Mouse (Mus musculus): ENCODE measurements around the gene Rhbdf1. TPM values are rescaled to one million over a fixed set of nuclear protein-coding genes. Genes with fewer than 3 reads are reported as not detected.

The Rhbdf1 gene
- polyA plus RNA-seq, 1 experiment: 52.3 TPM

DNA sequence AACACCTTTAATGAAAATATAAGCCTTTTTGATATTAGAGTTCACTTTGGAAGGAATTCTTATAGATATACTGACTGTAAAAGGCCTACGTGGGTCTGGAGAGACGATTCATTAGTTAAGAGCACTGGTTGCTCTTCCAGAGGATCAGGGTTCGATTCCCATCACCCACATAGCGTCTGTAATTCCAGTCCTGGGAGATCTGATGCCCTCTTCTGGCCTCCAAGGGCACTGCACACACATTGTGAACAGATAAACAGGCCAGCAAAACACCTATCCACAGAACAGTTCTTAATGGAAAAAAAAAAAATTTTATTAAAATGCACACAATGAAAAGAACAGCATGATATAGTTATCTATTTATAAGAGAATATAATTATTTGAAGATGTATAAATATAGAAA is 34.8 kb downstream of the Rhbdf1 start:
- Histone ChIP-seq H3K27me3 (ENCODE audit: control insufficient read depth, insufficient read depth, low read length) (no peaks in the 10 kb centered on the region), H3K4me3 (ENCODE audit: extremely low read depth, insufficient read depth, insufficient read length) (no peak overlapping the region), H3K36me3 (ENCODE audit: control insufficient read depth, insufficient read depth, low read length) (no peaks in the 10 kb centered on the region), H3K27ac (ENCODE audit: insufficient read depth, low read length) (no peak overlapping the region), H3K4me1 (ENCODE audit: control insufficient read depth, insufficient read depth, insufficient read length) (no peaks in the 10 kb centered on the region)
- WGBS: 93% methylated on average over 4 of the region's 4 CpGs
- TF ChIP-seq POLR2A (IDR thresholded peaks at IDR 0.05; ENCODE audit: low read depth, low read length): no peak
- TF ChIP-seq CTCF (IDR thresholded peaks at IDR 0.05; ENCODE audit: extremely low read depth, insufficient read depth, insufficient read length, insufficient replicate concordance): no peak
- DNase-seq (ENCODE audit: low read depth in 1 of 2, low spot score in 2 of 2): no peak

GRCm38 (mm10) chr11:32186031-32186430 is 36.1 kb downstream of the Rhbdf1 start:
- H3K36me3 ChIP-seq (ENCODE audit: control insufficient read depth, insufficient read depth, low read length): no peaks in the 10 kb centered on the region
- H3K4me3 ChIP-seq (ENCODE audit: extremely low read depth, insufficient read depth, insufficient read length): no peak overlapping the region
- DNase-seq (ENCODE audit: low read depth in 1 of 2, low spot score in 2 of 2): no peak
- no peaks in the 10 kb centered on the region for H3K4me1 ChIP-seq (ENCODE audit: control insufficient read depth, insufficient read depth, insufficient read length)
- 88% methylated on average over 3 of the region's 3 CpGs for WGBS
- no peak overlapping the region for H3K27ac ChIP-seq (ENCODE audit: insufficient read depth, low read length)
- H3K27me3 ChIP-seq (ENCODE audit: control insufficient read depth, insufficient read depth, low read length): no peaks in the 10 kb centered on the region
- TF ChIP-seq POLR2A (IDR thresholded peaks at IDR 0.05; ENCODE audit: low read depth, low read length): no peak
- TF ChIP-seq CTCF (IDR thresholded peaks at IDR 0.05; ENCODE audit: extremely low read depth, insufficient read depth, insufficient read length, insufficient replicate concordance): no peak

DNA sequence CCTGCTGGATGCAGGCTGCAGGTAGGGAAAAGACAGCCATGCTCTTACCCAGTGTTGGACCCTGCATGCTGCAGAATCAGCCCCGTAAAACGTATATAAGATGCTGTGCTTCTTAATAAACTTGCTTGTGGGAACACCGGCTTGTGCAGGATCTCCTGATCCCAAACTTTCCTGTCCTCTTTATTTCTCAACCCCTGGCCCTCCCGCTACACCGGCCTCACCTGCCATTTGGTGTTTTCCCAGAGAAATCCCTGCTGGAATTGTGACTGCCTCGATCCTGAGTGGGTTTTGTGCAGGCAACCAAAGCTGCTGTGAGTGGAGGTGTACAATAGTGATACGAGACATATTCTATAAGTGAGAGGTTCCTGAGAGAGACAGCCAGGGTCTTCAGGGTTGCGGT is 37.6 kb downstream of the Rhbdf1 start:
- 93% methylated on average over 8 of the region's 8 CpGs for WGBS
- no peaks in the 10 kb centered on the region for H3K27me3 ChIP-seq (ENCODE audit: control insufficient read depth, insufficient read depth, low read length)
- no peaks in the 10 kb centered on the region for H3K36me3 ChIP-seq (ENCODE audit: control insufficient read depth, insufficient read depth, low read length)
- H3K27ac ChIP-seq (ENCODE audit: insufficient read depth, low read length): no peak overlapping the region
- TF ChIP-seq POLR2A (IDR thresholded peaks at IDR 0.05; ENCODE audit: low read depth, low read length): no peak
- TF ChIP-seq CTCF (IDR thresholded peaks at IDR 0.05; ENCODE audit: extremely low read depth, insufficient read depth, insufficient read length, insufficient replicate concordance): no peak
- no peaks in the 10 kb centered on the region for H3K4me1 ChIP-seq (ENCODE audit: control insufficient read depth, insufficient read depth, insufficient read length)
- DNase-seq (ENCODE audit: low read depth in 1 of 2, low spot score in 2 of 2): no peak
- no peak overlapping the region for H3K4me3 ChIP-seq (ENCODE audit: extremely low read depth, insufficient read depth, insufficient read length)

DNA sequence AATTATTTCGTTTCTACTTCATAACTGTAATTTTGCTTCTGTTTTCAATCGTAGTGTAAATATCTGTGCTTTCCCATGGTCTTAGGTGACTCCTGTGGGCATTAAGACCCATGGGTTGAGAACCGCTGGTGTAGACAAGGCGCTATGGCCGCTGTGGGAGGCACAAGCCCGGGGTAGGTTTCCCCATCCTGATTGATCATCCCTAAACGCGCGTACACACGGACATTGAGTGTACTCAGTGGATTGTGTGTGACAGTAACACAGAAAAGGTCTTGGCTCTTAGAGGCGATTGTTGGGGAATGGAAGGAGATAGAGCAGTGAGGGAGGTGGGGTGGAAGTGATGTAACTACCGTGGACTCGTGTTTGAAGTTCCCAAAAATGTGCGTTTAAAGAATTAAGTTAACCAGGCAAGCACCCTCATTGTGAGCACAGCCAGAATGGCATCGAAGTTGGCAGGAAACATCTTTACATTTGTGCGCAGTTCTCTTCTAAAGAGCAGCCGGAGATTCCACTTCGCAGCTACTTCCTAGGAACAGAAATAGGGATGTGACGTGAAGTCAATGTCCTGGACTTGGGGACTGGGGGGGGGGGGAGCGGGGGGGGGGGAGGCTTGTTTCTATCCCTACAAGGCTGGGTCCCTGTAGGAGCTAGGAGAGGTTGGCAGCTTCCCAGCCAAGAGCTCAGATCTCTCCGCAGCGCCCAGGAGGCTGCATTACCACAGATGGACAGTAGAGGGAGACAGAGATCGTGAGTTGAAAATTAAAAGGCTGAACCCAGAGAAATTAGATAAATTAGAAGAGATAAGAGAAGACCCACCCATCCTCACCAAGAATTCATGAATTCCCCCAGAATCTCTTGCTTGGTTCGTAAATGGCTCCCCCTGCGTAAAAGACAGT is 39.9 kb downstream of the Rhbdf1 start:
- DNase-seq (ENCODE audit: low read depth in 1 of 2, low spot score in 2 of 2): peak in 1 of 2 experiments; percentile 65
- Histone ChIP-seq H3K27me3 (ENCODE audit: control insufficient read depth, insufficient read depth, low read length) (no peaks in the 10 kb centered on the region), H3K4me1 (ENCODE audit: control insufficient read depth, insufficient read depth, insufficient read length) (no peaks in the 10 kb centered on the region), H3K36me3 (ENCODE audit: control insufficient read depth, insufficient read depth, low read length) (no peaks in the 10 kb centered on the region), H3K4me3 (ENCODE audit: extremely low read depth, insufficient read depth, insufficient read length) (no peak overlapping the region), H3K27ac (ENCODE audit: insufficient read depth, low read length) (no peak overlapping the region)
- TF ChIP-seq CTCF (IDR thresholded peaks at IDR 0.05; ENCODE audit: extremely low read depth, insufficient read depth, insufficient read length, insufficient replicate concordance): peak; percentile 83; the same call in 1 of the 2 replicates
- TF ChIP-seq POLR2A (IDR thresholded peaks at IDR 0.05; ENCODE audit: low read depth, low read length): no peak
- WGBS: 47% methylated on average over 25 of the region's 25 CpGs

DNA sequence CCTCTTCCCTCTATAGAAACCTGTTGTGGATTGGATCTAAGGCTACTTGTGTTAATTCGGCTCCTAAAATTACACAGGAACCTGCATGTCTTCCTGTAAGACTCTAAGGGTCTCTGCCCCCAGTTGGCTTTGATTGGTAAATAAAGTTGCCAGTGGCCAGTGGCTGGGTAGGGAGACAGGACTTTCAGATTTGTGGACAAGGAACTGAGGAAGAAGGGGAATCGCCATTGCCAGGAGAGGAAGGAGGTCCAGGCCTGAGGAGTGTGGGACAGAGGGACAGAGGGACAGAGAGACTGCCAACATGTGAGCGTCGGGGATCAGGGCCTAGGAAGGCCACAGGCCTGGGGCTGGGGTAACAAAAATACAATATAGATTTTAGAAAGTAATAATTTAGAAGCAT is 40.9 kb downstream of the Rhbdf1 start:
- Histone ChIP-seq H3K27me3 (ENCODE audit: control insufficient read depth, insufficient read depth, low read length) (no peaks in the 10 kb centered on the region), H3K27ac (ENCODE audit: insufficient read depth, low read length) (no peak overlapping the region), H3K36me3 (ENCODE audit: control insufficient read depth, insufficient read depth, low read length) (no peaks in the 10 kb centered on the region), H3K4me1 (ENCODE audit: control insufficient read depth, insufficient read depth, insufficient read length) (no peaks in the 10 kb centered on the region), H3K4me3 (ENCODE audit: extremely low read depth, insufficient read depth, insufficient read length) (no peak overlapping the region)
- DNase-seq (ENCODE audit: low read depth in 1 of 2, low spot score in 2 of 2): no peak
- TF ChIP-seq CTCF (IDR thresholded peaks at IDR 0.05; ENCODE audit: extremely low read depth, insufficient read depth, insufficient read length, insufficient replicate concordance) (no peak), POLR2A (IDR thresholded peaks at IDR 0.05; ENCODE audit: low read depth, low read length) (no peak)
- WGBS: 89% methylated on average over 4 of the region's 4 CpGs

- no peak overlapping the region for H3K4me3 ChIP-seq (ENCODE audit: extremely low read depth, insufficient read depth, insufficient read length)
- H3K27ac ChIP-seq (ENCODE audit: insufficient read depth, low read length): no peak overlapping the region
- no peak for DNase-seq (ENCODE audit: low read depth in 1 of 2, low spot score in 2 of 2)
- WGBS: 88% methylated on average over 1 of the region's 1 CpGs
- H3K4me1 ChIP-seq (ENCODE audit: control insufficient read depth, insufficient read depth, insufficient read length): no peaks in the 10 kb centered on the region
- no peaks in the 10 kb centered on the region for H3K27me3 ChIP-seq (ENCODE audit: control insufficient read depth, insufficient read depth, low read length)
- no peaks in the 10 kb centered on the region for H3K36me3 ChIP-seq (ENCODE audit: control insufficient read depth, insufficient read depth, low read length)
- TF ChIP-seq CTCF (IDR thresholded peaks at IDR 0.05; ENCODE audit: extremely low read depth, insufficient read depth, insufficient read length, insufficient replicate concordance): no peak
- TF ChIP-seq POLR2A (IDR thresholded peaks at IDR 0.05; ENCODE audit: low read depth, low read length): no peak
Measured at GRCm38 (mm10) chr11:32178506-32178905, 43.6 kb downstream of the Rhbdf1 start.

DNA sequence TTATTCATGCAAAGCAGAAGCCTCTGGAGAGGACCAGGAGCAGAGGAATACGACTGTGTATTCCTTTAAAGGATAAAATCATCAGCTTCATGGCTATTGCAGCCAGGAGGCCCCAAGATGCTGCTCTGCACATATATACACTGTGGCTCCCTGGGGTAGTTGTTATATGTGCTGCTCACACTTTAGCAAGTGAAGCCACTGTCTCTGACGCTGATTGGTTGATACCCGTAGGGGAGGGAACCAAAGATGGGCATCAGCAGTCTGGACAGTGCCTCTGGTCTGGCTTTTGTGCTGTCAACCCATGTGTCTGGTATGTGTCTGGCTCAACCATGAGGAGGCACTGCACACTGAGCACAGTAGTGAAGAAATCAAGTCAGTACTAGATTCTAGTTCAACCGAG is 55.4 kb downstream of the Rhbdf1 start:
- Histone ChIP-seq H3K27me3 (ENCODE audit: control insufficient read depth, insufficient read depth, low read length) (no peaks in the 10 kb centered on the region), H3K27ac (ENCODE audit: insufficient read depth, low read length) (no peak overlapping the region), H3K36me3 (ENCODE audit: control insufficient read depth, insufficient read depth, low read length) (no peaks in the 10 kb centered on the region), H3K4me3 (ENCODE audit: extremely low read depth, insufficient read depth, insufficient read length) (no peak overlapping the region), H3K4me1 (ENCODE audit: control insufficient read depth, insufficient read depth, insufficient read length) (no peaks in the 10 kb centered on the region; the same call in 1 of the 2 replicates)
- WGBS: 91% methylated on average over 4 of the region's 4 CpGs
- TF ChIP-seq CTCF (IDR thresholded peaks at IDR 0.05; ENCODE audit: extremely low read depth, insufficient read depth, insufficient read length, insufficient replicate concordance) (no peak), POLR2A (IDR thresholded peaks at IDR 0.05; ENCODE audit: low read depth, low read length) (no peak)
- no peak for DNase-seq (ENCODE audit: low read depth in 1 of 2, low spot score in 2 of 2)
